Mouse (Mus musculus) midbrain, postnatal 0 days (tissue): ENCODE results near the gene Txnrd1. TPM values are rescaled to one million over a fixed set of nuclear protein-coding genes. Genes with fewer than 3 reads are reported as not detected.

Experiments
- ATAC-seq: fragments of 200-750 bp; cut with Nextera tagmentation; 2 replicates; pipeline ENCODE4 v1.8.0; 2017; ENCODE audit warnings: moderate number of reproducible peaks, mild to moderate bottlenecking, moderate TSS enrichment, moderate library complexity; ENCODE audit not compliant: low FRiP score
- DNase-seq: peaks from one replicate; pipeline ENCODE4 v3.0.0-alpha.2; 2015; ENCODE audit warnings: low spot score
- H3K27ac ChIP-seq: fragments of 300-500 bp; sonication (generic); 2 replicates; pipeline ENCODE4 v1.5.1; 2014; ENCODE audit warnings: low read depth, mild to moderate bottlenecking, low read length, mixed read lengths
- H3K27me3 ChIP-seq: fragments of 300-500 bp; sonication (generic); 2 replicates; pipeline ENCODE4 v1.6.1; 2014; ENCODE audit warnings: low read length, control low read depth, mixed read lengths; ENCODE audit not compliant: insufficient read depth
- H3K36me3 ChIP-seq: fragments of 300-500 bp; sonication (generic); 2 replicates; pipeline ENCODE4 v1.6.1; 2014; ENCODE audit warnings: low read length, control low read depth, mixed read lengths; ENCODE audit not compliant: insufficient read depth
- H3K4me1 ChIP-seq: fragments of 300-500 bp; sonication (generic); 2 replicates; pipeline ENCODE4 v1.6.1; 2014; ENCODE audit warnings: mild to moderate bottlenecking, control low read depth, antibody characterized with exemption, low read length, mixed read lengths; ENCODE audit not compliant: insufficient read depth
- H3K4me2 ChIP-seq: fragments of 300-500 bp; sonication (generic); 2 replicates; pipeline ENCODE4 v1.6.1; 2014; ENCODE audit warnings: low read depth, mild to moderate bottlenecking, low read length, mixed read lengths; ENCODE audit not compliant: poor library complexity, severe bottlenecking
- H3K4me3 ChIP-seq: fragments of 300-500 bp; sonication (generic); 2 replicates; pipeline ENCODE4 v1.5.1; 2014; ENCODE audit warnings: low read depth, mild to moderate bottlenecking, low read length, moderate library complexity
- H3K9ac ChIP-seq: fragments of 300-500 bp; sonication (generic); replicated peaks from 2 replicates; pipeline ENCODE4 v1.6.1; 2014; ENCODE audit warnings: mild to moderate bottlenecking, low read length, moderate library complexity, mixed read lengths; ENCODE audit not compliant: poor library complexity, severe bottlenecking
- H3K9me3 ChIP-seq: fragments of 300-500 bp; sonication (generic); 2 replicates; pipeline ENCODE4 v1.6.1; 2016; ENCODE audit warnings: low read length, control low read depth
- CTCF ChIP-seq: IDR thresholded peaks from 2 replicates; pipeline ENCODE4 v1.5.1; 2016; ENCODE audit warnings: antibody characterized with exemption, mild to moderate bottlenecking
- WGBS: fragments of 180-500 bp; shearing (Covaris S2); extraction: QIAGEN DNeasy Blood & Tissue Kit; methylation state at CpG from one replicate; pipeline ENCODE4 v1.1.7; 2014; 5-methylcytosine and 5-hydroxymethylcytosine counted together
- polyA plus RNA-seq: library from polyadenylated mRNA; unstranded; fragments of >200 nt; fragmentation: Nextera tagmentation; extraction: Ambion mirVana; gene quantifications from 2 replicates; pipeline ENCODE4 v1.2.1, GENCODE M21; 2015
- total RNA-seq: library from RNA; depleted of rRNA; stranded (reverse); fragments of >200 nt; gene quantifications from 2 replicates; pipeline ENCODE4 v1.2.3, GENCODE M21; 2014; rRNA removed

The Txnrd1 gene
- total and polyA plus RNA-seq, 2 experiments from 2014 or later, result 61.7 to 83.2 TPM

DNA sequence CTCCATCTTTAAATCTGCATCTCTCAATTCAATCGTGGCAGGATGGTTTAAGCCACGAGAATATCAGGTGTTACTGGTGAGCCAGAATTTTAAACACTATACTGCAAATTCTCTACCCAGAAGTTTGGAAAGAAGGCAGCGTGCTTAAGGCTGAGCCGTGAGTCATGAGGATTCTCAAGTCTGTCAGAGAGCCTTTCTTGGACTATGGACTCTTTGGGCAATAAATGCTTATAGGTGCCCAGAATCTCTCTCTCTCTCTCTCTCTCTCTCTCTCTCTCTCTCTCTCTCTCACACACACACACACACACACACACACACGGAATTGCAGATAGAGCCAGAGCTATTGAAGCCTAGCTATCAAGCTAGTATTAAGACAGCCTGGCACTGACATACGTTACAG lies 102.0 kb downstream of the Txnrd1 start:
- no peak for TF ChIP-seq CTCF
- no peak overlapping the region for H3K27ac ChIP-seq
- no peak overlapping the region for H3K4me2 ChIP-seq
- H3K9ac ChIP-seq, result no peak overlapping the region
- no peaks in the 10 kb centered on the region for H3K27me3 ChIP-seq
- WGBS, result 81% methylated on average over 6 of the region's 6 CpGs
- no peaks in the 10 kb centered on the region for H3K4me1 ChIP-seq
- no peak overlapping the region for H3K4me3 ChIP-seq
- H3K9me3 ChIP-seq, result no peaks in the 10 kb centered on the region
- no peak for DNase-seq
- no peak for ATAC-seq
- H3K36me3 ChIP-seq, result no peaks in the 10 kb centered on the region

Other genes starting within 250 kb of the Txnrd1 start
- 21.5 and 27.1 TPM in 2 replicates for gene 1190007I07Rik, start 210.7 kb upstream of the Txnrd1 start, total RNA-seq
- gene 1190007I07Rik, start 210.7 kb upstream of the Txnrd1 start, polyA plus RNA-seq, result 34.3 and 37.9 TPM in 2 replicates
- gene Tdg, start 204.1 kb upstream of the Txnrd1 start, total RNA-seq, result 60.9 and 74.4 TPM in 2 replicates
- 119 and 121 TPM in 2 replicates for gene Tdg, start 204.1 kb upstream of the Txnrd1 start, polyA plus RNA-seq
- gene Glt8d2, start 143.3 kb upstream of the Txnrd1 start, total RNA-seq, result 0.85 and 2.2 TPM in 2 replicates
- 1.1 and 1.6 TPM in 2 replicates for gene Glt8d2, start 143.3 kb upstream of the Txnrd1 start, polyA plus RNA-seq
- gene Hcfc2, start 137.8 kb upstream of the Txnrd1 start, total RNA-seq, result 26.9 and 27.2 TPM in 2 replicates
- 27.0 and 28.4 TPM in 2 replicates for gene Hcfc2, start 137.8 kb upstream of the Txnrd1 start, polyA plus RNA-seq
- gene Nfyb, start 69.8 kb upstream of the Txnrd1 start, total RNA-seq, result 40.8 and 44.0 TPM in 2 replicates
- 24.1 and 26.5 TPM in 2 replicates for gene Nfyb, start 69.8 kb upstream of the Txnrd1 start, polyA plus RNA-seq
- 1.9 and 2.0 TPM in 2 replicates for gene Eid3, start 32.7 kb downstream of the Txnrd1 start, total RNA-seq
- gene Eid3, start 32.7 kb downstream of the Txnrd1 start, polyA plus RNA-seq, result 0.17 and 0.23 TPM in 2 replicates
- gene Chst11, start 151.5 kb downstream of the Txnrd1 start, total RNA-seq, result 20.5 and 22.7 TPM in 2 replicates
- 2.6 and 2.8 TPM in 2 replicates for gene Chst11, start 151.5 kb downstream of the Txnrd1 start, polyA plus RNA-seq